8 mouse cellular contexts compared by ENCODE assay signal in the genomic region with DNA sequence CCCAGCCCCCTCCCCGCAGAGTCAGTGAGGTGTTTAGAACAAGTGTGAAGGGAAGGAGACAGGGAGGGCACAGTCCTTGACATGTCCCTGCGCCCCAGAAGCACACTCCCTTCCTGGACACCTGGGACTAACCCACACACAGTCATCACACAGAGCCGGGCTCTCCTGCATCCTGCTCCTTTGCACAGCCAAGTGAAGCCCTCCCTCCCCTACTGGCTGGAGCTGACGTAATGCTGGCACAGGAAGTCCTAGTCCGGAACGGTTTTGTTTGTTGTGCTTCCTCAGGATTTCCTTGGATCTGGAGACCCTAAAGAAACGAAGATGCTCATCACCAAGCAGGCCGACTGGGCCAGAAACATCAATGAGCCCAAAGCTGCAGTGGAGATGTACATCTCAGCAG. TPM values are rescaled to one million over a fixed set of nuclear protein-coding genes. Genes with fewer than 3 reads are reported as not detected.
A peak's percentile ranks its signal among the peaks of the same experiment; 100 is the strongest.
DNase-seq lines count a peak whose midpoint lies in the region.

No protein-coding gene starts in this region.

- DNase-seq in cerebellum, postnatal 10 days, result peak; percentile 36 to 50
- no peak for DNase-seq in cerebellum, adult 9-10 months
- peak; percentile 63 for DNase-seq in gastrocnemius, postnatal 25 days
- DNase-seq in kidney, adult 8-10 months, result peak; percentile 69 to 80
- peak; percentile 90 for DNase-seq in lung, postnatal 25 days (ENCODE audit: low spot score)
- no peak for DNase-seq in urinary bladder, postnatal 10 days (ENCODE audit: low spot score)
- no peak for DNase-seq in right cerebral cortex, postnatal 25 days
- DNase-seq in ovary, postnatal 14 days (ENCODE audit: low spot score), result no peak

RNA-seq across cellular contexts. Expression of a gene that starts 21.6 kb away (rescaled TPM):
- total RNA-seq in gastrocnemius, postnatal 25 days (2021), result under 1 TPM in 1 of 2 experiments, not detected in 1; 0.20 TPM

RNA-seq across cellular contexts. Expression of a gene that starts 34.8 kb away (rescaled TPM):
- total RNA-seq in gastrocnemius, postnatal 25 days (2021), result not detected

RNA-seq across cellular contexts. Expression of a gene that starts 56.7 kb away (rescaled TPM):
- 1 to 10 TPM; 5.3 to 7.6 TPM for total RNA-seq in gastrocnemius, postnatal 25 days (2021)

RNA-seq across cellular contexts. Expression of a gene that starts 56.8 kb away (rescaled TPM):
- under 1 TPM; 0.82 to 0.94 TPM for total RNA-seq in gastrocnemius, postnatal 25 days (2021)

Comparison
In these comparisons a context has a peak if more than half of its experiments do, and no peak if none do; other contexts are left out.
1. DNase-seq: peak in cerebellum, postnatal 10 days (2 of 2), gastrocnemius, postnatal 25 days (single experiment), kidney, adult 8-10 months (2 of 2) and lung, postnatal 25 days (single experiment); none in cerebellum, adult 9-10 months (single experiment), urinary bladder, postnatal 10 days (single experiment), right cerebral cortex, postnatal 25 days (single experiment) and ovary, postnatal 14 days (single experiment).